Mouse (Mus musculus) thymus, postnatal 14 days (tissue): Measurements from ENCODE around the gene Pheta2.
A peak's percentile ranks its signal among the peaks of the same experiment; 100 is the strongest.

Source experiments
- DNase-seq: peaks from one replicate; pipeline ENCODE4 v3.0.0; 2021

Pheta2 gene

GRCm38 (mm10) chr15:82338593-82339112 is at the start of gene Pheta2, which contains the start of the genes Naga and Smdt1:
Gene Pheta2 (plus strand): TSS chr15:82338942.
Gene Naga (minus strand): TSS chr15:82338925.
Gene Smdt1 (plus strand): TSS chr15:82338959.
- DNase-seq = peak; percentile 97

- DNase-seq = no peak
Measured at GRCm38 (mm10) chr15:82290252-82290651, 48.5 kb upstream of the Pheta2 start.

- no peak for DNase-seq
Measured at GRCm38 (mm10) chr15:82292851-82293250, 45.9 kb upstream of the Pheta2 start.

- no peak for DNase-seq
Measured at GRCm38 (mm10) chr15:82293271-82293711, 45.5 kb upstream of the Pheta2 start.

- no peak for DNase-seq
Measured at GRCm38 (mm10) chr15:82294059-82294458, 44.7 kb upstream of the Pheta2 start.

- DNase-seq = no peak
Measured at GRCm38 (mm10) chr15:82298764-82299561, 39.8 kb upstream of the Pheta2 start, which contains the start of gene Wbp2nl. Gene Wbp2nl (plus strand): TSS chr15:82298954.

- DNase-seq = no peak
Measured at GRCm38 (mm10) chr15:82307107-82307506, 31.6 kb upstream of the Pheta2 start.

GRCm38 (mm10) chr15:82308416-82308815 is 30.3 kb upstream of the Pheta2 start:
- no peak for DNase-seq

GRCm38 (mm10) chr15:82317839-82318238 is 20.9 kb upstream of the Pheta2 start:
- DNase-seq = no peak

GRCm38 (mm10) chr15:82319613-82320012 is 19.1 kb upstream of the Pheta2 start:
- no peak for DNase-seq

GRCm38 (mm10) chr15:82322195-82322594 is 16.5 kb upstream of the Pheta2 start:
- DNase-seq = no peak

- DNase-seq = no peak
Measured at GRCm38 (mm10) chr15:82325382-82325781, 13.4 kb upstream of the Pheta2 start.

- no peak for DNase-seq
Measured at GRCm38 (mm10) chr15:82335194-82335593, 3.5 kb upstream of the Pheta2 start.

GRCm38 (mm10) chr15:82336629-82337028 is 2.1 kb upstream of the Pheta2 start:
- DNase-seq = no peak

GRCm38 (mm10) chr15:82337875-82338274 is 867 bp upstream of the Pheta2 start:
- no peak for DNase-seq

GRCm38 (mm10) chr15:82339150-82339549 is 408 bp downstream of the Pheta2 start:
- peak; percentile 32 for DNase-seq

GRCm38 (mm10) chr15:82339634-82340254 is 1.0 kb downstream of the Pheta2 start:
- no peak for DNase-seq

GRCm38 (mm10) chr15:82340414-82341035 is 1.8 kb downstream of the Pheta2 start:
- peak; percentile 4 for DNase-seq

GRCm38 (mm10) chr15:82341036-82341501 is 2.3 kb downstream of the Pheta2 start:
- DNase-seq = peak; percentile 41

GRCm38 (mm10) chr15:82341675-82342542 is 3.2 kb downstream of the Pheta2 start:
- peak; percentile 31 for DNase-seq

GRCm38 (mm10) chr15:82342543-82342935 is 3.8 kb downstream of the Pheta2 start:
- no peak for DNase-seq
